Mouse (Mus musculus) midbrain, postnatal 0 days (tissue): Measurements from ENCODE around the gene Gm20388. TPM values are rescaled to one million over a fixed set of nuclear protein-coding genes. Genes with fewer than 3 reads are reported as not detected.
"Not testable (repeated sequence)": the region's sequence is repeated elsewhere in the genome, so short reads cannot be mapped to it uniquely, and the experiment has no call there.

ENCODE experiments used
- ATAC-seq: fragments of 200-750 bp; cut with Nextera tagmentation; 2 replicates; pipeline ENCODE4 v1.8.0; 2017; ENCODE audit warnings: moderate number of reproducible peaks, mild to moderate bottlenecking, moderate TSS enrichment, moderate library complexity; ENCODE audit not compliant: low FRiP score
- DNase-seq: peaks from one replicate; pipeline ENCODE4 v3.0.0-alpha.2; 2015; ENCODE audit warnings: low spot score
- H3K27ac ChIP-seq: fragments of 300-500 bp; sonication (generic); 2 replicates; pipeline ENCODE4 v1.5.1; 2014; ENCODE audit warnings: low read depth, mild to moderate bottlenecking, low read length, mixed read lengths
- H3K27me3 ChIP-seq: fragments of 300-500 bp; sonication (generic); 2 replicates; pipeline ENCODE4 v1.6.1; 2014; ENCODE audit warnings: low read length, control low read depth, mixed read lengths; ENCODE audit not compliant: insufficient read depth
- H3K36me3 ChIP-seq: fragments of 300-500 bp; sonication (generic); 2 replicates; pipeline ENCODE4 v1.6.1; 2014; ENCODE audit warnings: low read length, control low read depth, mixed read lengths; ENCODE audit not compliant: insufficient read depth
- H3K4me1 ChIP-seq: fragments of 300-500 bp; sonication (generic); 2 replicates; pipeline ENCODE4 v1.6.1; 2014; ENCODE audit warnings: mild to moderate bottlenecking, control low read depth, antibody characterized with exemption, low read length, mixed read lengths; ENCODE audit not compliant: insufficient read depth
- H3K4me2 ChIP-seq: fragments of 300-500 bp; sonication (generic); 2 replicates; pipeline ENCODE4 v1.6.1; 2014; ENCODE audit warnings: low read depth, mild to moderate bottlenecking, low read length, mixed read lengths; ENCODE audit not compliant: poor library complexity, severe bottlenecking
- H3K4me3 ChIP-seq: fragments of 300-500 bp; sonication (generic); 2 replicates; pipeline ENCODE4 v1.5.1; 2014; ENCODE audit warnings: low read depth, mild to moderate bottlenecking, low read length, moderate library complexity
- H3K9ac ChIP-seq: fragments of 300-500 bp; sonication (generic); replicated peaks from 2 replicates; pipeline ENCODE4 v1.6.1; 2014; ENCODE audit warnings: mild to moderate bottlenecking, low read length, moderate library complexity, mixed read lengths; ENCODE audit not compliant: poor library complexity, severe bottlenecking
- H3K9me3 ChIP-seq: fragments of 300-500 bp; sonication (generic); 2 replicates; pipeline ENCODE4 v1.6.1; 2016; ENCODE audit warnings: low read length, control low read depth
- CTCF ChIP-seq: IDR thresholded peaks from 2 replicates; pipeline ENCODE4 v1.5.1; 2016; ENCODE audit warnings: antibody characterized with exemption, mild to moderate bottlenecking
- WGBS: fragments of 180-500 bp; shearing (Covaris S2); extraction: QIAGEN DNeasy Blood & Tissue Kit; methylation state at CpG from one replicate; pipeline ENCODE4 v1.1.7; 2014; 5-methylcytosine and 5-hydroxymethylcytosine counted together
- polyA plus RNA-seq: library from polyadenylated mRNA; unstranded; fragments of >200 nt; fragmentation: Nextera tagmentation; extraction: Ambion mirVana; gene quantifications from 2 replicates; pipeline ENCODE4 v1.2.1, GENCODE M21; 2015
- total RNA-seq: library from RNA; depleted of rRNA; stranded (reverse); fragments of >200 nt; gene quantifications from 2 replicates; pipeline ENCODE4 v1.2.3, GENCODE M21; 2014

The Gm20388 gene
- total and polyA plus RNA-seq, 2 experiments from 2014 or later = 74.2 TPM; not detected in 1

- Histone ChIP-seq H3K36me3 (peaks cover 12% of the 10 kb centered on the region), H3K4me3 (no peak overlapping the region), H3K9me3 (no peaks in the 10 kb centered on the region), H3K27ac (no peak overlapping the region), H3K4me2 (no peak overlapping the region), H3K27me3 (no peaks in the 10 kb centered on the region), H3K4me1 (no peaks in the 10 kb centered on the region), H3K9ac (no peak overlapping the region)
- WGBS = 85% methylated on average over 5 of the region's 5 CpGs
- DNase-seq (no peak), ATAC-seq (no peak)
- no peak for TF ChIP-seq CTCF
Measured at GRCm38 (mm10) chr8:123274447-123274846, 3363.8 kb downstream of the Gm20388 start.

GRCm38 (mm10) chr8:123275096-123275495 lies 3364.5 kb downstream of the Gm20388 start:
- no peak for TF ChIP-seq CTCF
- 94% methylated on average over 12 of the region's 12 CpGs for WGBS
- peaks cover 7% of the 10 kb centered on the region; the same call in 1 of the 2 replicates for H3K36me3 ChIP-seq
- H3K4me1 ChIP-seq = no peaks in the 10 kb centered on the region
- H3K27me3 ChIP-seq = no peaks in the 10 kb centered on the region
- no peak for ATAC-seq
- H3K9me3 ChIP-seq = no peaks in the 10 kb centered on the region
- H3K27ac ChIP-seq = no peak overlapping the region
- H3K4me3 ChIP-seq = no peak overlapping the region
- DNase-seq = no peak
- H3K9ac ChIP-seq = no peak overlapping the region
- H3K4me2 ChIP-seq = no peak overlapping the region

GRCm38 (mm10) chr8:123278445-123278844 lies 3367.8 kb downstream of the Gm20388 start:
- H3K9ac ChIP-seq = no peak overlapping the region
- no peaks in the 10 kb centered on the region for H3K27me3 ChIP-seq
- no peaks in the 10 kb centered on the region for H3K4me1 ChIP-seq
- no peaks in the 10 kb centered on the region for H3K36me3 ChIP-seq
- no peak overlapping the region for H3K4me2 ChIP-seq
- WGBS = 81% methylated on average over 7 of the region's 7 CpGs
- no peak overlapping the region for H3K27ac ChIP-seq
- H3K9me3 ChIP-seq = no peaks in the 10 kb centered on the region
- ATAC-seq (no peak), DNase-seq (no peak)
- no peak for TF ChIP-seq CTCF
- H3K4me3 ChIP-seq = no peak overlapping the region

- no peak for TF ChIP-seq CTCF
- no peak overlapping the region for H3K4me2 ChIP-seq
- no peak overlapping the region for H3K9ac ChIP-seq
- no peaks in the 10 kb centered on the region for H3K4me1 ChIP-seq
- no peaks in the 10 kb centered on the region for H3K36me3 ChIP-seq
- ATAC-seq = no peak
- H3K27ac ChIP-seq = no peak overlapping the region
- H3K4me3 ChIP-seq = no peak overlapping the region
- WGBS = 94% methylated on average over 4 of the region's 4 CpGs
- H3K9me3 ChIP-seq = no peaks in the 10 kb centered on the region
- DNase-seq = no peak
- H3K27me3 ChIP-seq = no peaks in the 10 kb centered on the region
Measured at GRCm38 (mm10) chr8:123279828-123280227, 3369.2 kb downstream of the Gm20388 start.

GRCm38 (mm10) chr8:123280302-123281094 lies 3369.9 kb downstream of the Gm20388 start:
- Histone ChIP-seq H3K4me3 (no peak overlapping the region), H3K27ac (no peak overlapping the region), H3K4me2 (no peak overlapping the region), H3K4me1 (no peaks in the 10 kb centered on the region), H3K9ac (no peak overlapping the region), H3K9me3 (no peaks in the 10 kb centered on the region), H3K27me3 (no peaks in the 10 kb centered on the region), H3K36me3 (no peaks in the 10 kb centered on the region)
- ATAC-seq (no peak), DNase-seq (no peak)
- no peak for TF ChIP-seq CTCF
- WGBS = 88% methylated on average over 13 of the region's 13 CpGs

GRCm38 (mm10) chr8:123282994-123283393 lies 3372.4 kb downstream of the Gm20388 start:
- not testable (repeated sequence) for H3K9ac ChIP-seq, H3K27ac ChIP-seq, H3K36me3 ChIP-seq, H3K9me3 ChIP-seq, H3K4me2 ChIP-seq, H3K27me3 ChIP-seq, ATAC-seq, DNase-seq, H3K4me3 ChIP-seq, H3K4me1 ChIP-seq
- 95% methylated on average over 4 of the region's 6 CpGs for WGBS
